Mouse (Mus musculus) MEL-GATA-1-ER (cell line): ENCODE results near the gene Angptl6.
A peak's percentile ranks its signal among the peaks of the same experiment; 100 is the strongest.
"Not testable (repeated sequence)": the region's sequence is repeated elsewhere in the genome, so short reads cannot be mapped to it uniquely, and the experiment has no call there.

Experiments
- DNase-seq: peaks from one replicate; pipeline ENCODE4 v3.0.0-alpha.2; 2012; ENCODE audit warnings: low read depth; ENCODE audit errors: extremely low read depth

The Angptl6 gene

GRCm38 (mm10) chr9:20838931-20839330 lies 40.6 kb downstream of the Angptl6 start:
- DNase-seq: no peak

GRCm38 (mm10) chr9:20837184-20837947 lies 42.2 kb downstream of the Angptl6 start:
- DNase-seq: no peak

GRCm38 (mm10) chr9:20835431-20835954 lies 44.0 kb downstream of the Angptl6 start:
- not testable (repeated sequence) for DNase-seq

- DNase-seq: no peak
Measured at GRCm38 (mm10) chr9:20834881-20835280, 44.6 kb downstream of the Angptl6 start.

GRCm38 (mm10) chr9:20830901-20831643 lies 48.5 kb downstream of the Angptl6 start:
- peak; percentile 47 for DNase-seq

- DNase-seq: no peak
Measured at GRCm38 (mm10) chr9:20828127-20828526, 51.4 kb downstream of the Angptl6 start.

GRCm38 (mm10) chr9:20825781-20826180 lies 53.7 kb downstream of the Angptl6 start:
- DNase-seq: no peak
